Mouse (Mus musculus) c-Kit-positive CD71-positive TER-119-negative erythroid progenitor cells, embryonic 14.5 days (primary cell): Measurements from ENCODE around the gene D430041D05Rik.

Source experiments
- DNase-seq: peaks from one replicate; pipeline ENCODE4 v3.0.0-alpha.2; 2013; ENCODE audit warnings: low read depth

The D430041D05Rik gene

DNA sequence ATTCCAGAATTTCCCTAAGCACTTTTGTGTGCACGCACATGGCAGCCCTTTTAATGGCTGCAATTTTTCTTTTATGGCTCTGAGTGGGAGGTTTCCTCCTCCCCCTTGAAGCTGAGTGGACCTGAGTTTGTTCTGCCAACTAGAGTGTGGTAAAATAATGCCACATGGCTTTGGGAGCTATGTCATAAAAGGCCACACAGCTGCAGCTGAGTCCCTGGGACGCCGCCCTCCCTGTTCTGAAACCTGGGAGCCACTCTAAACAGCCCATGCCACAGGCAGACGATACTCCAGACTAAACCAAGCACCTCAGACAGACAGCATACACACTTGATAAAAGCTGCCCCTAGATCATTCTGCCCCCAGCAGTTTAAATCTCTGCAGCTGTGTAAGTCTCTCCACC lies 143.8 kb downstream of the D430041D05Rik start:
- DNase-seq, result no peak

DNA sequence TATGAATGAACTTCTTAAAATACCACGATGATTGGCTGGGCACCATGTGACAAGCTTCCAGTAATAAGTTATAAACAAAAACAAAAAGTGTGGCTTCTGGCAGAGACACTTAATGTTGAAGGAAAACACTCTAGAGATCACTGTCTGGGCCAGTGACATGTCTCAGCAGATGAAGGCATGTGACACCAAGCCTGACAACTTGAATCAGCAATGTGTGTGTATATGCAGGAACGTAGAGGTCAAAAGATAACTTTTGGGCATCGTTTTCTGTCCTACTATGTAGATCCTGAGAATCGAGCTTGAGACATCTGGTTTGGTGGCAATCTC lies 149.1 kb downstream of the D430041D05Rik start:
- DNase-seq, result no peak

DNA sequence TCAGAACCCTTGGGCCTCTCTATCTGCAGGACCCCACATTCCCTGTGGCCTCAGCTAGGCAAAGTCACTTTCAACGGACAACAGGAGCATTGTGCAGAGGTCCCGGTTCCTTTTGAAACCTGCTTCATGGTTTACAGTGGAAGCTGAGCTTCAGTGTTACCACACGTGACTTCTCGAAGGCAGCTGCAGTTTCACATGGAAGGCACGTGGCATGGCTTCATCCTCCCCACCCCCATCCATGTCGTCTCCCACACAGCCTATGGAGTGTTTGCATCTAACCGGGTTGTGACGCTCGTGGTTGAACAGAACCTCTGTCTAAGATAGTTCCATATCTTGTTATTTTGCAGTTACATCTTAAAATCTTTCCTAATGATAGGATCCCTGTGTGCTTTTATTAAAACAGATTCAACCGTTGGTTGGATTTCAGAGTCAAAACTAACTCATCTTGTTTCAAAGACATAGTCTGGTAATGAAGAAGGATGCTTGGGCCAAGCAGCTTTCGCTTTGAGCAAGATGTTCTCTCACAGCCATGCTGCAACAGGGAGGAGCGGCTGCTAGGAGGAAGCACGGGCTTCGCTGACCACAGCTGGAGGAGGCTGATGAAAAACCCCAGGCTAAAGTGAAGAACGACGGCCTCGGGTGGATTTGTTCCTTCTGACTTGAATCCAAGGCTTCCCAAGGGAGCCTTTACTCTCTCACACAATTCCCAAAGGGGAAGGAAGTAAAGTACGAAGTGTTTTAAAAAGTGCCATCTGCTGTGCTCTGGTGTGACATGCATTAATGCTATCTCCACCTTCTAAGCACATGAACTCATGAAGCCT lies 149.7 kb downstream of the D430041D05Rik start:
- DNase-seq, result no peak

DNA sequence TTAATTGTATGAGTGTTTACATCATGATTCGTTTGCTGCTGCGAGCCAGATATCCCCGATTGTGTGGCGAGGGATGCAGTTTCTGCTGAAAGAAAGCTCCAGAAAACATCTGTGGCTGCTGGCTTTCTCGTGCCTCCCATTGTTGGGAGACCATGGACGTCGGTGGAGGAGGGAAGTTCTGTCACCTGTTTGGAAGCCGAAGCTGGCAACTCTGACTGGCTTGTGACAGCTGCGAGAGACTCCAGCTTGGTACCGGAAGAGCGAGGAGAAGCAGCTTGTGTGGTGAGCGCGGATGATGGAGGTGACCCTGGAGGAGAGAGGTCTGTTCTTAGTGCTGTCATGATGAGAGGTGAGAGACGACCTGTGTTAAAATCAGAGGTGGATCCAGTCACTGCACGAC lies 154.2 kb downstream of the D430041D05Rik start:
- DNase-seq, result no peak

DNA sequence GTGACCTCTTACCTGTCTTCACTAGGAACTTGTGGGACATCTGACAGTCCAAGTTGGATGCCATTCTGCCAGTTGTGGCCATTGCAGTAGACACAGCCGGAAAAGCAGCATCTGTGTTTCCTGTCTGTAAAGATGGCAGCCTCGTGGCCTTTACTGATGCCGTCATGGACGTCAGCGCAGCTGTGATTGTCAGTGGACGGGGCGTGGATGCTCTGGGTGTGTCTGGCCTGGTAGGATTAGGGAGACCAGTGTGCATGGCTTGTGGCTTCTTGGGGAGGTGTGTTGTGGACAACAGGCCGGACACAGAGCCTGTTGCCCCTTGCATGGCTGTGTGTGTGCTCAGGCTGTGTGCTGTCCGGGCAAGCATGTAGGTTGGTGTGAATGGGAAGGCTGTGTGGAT lies 155.9 kb downstream of the D430041D05Rik start:
- DNase-seq, result no peak

DNA sequence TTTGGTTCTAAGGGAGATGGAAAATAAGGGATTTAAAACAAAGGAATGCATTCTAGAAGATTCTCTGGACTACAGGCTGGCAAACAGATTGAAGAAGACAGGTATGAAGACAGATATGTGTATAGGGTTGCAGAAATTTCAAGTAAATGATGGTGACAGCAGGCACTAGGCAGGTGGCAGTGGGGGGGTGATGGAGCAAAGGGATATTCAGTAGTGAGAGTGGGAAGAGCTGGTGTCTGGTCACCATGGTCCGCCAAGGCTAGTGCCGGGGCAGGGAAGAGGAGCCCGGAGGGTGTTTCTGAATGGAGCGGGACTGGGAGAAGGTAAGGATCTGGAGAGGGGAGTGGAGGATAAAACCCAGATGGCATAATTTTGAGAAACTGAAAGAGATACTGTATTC lies 157.5 kb downstream of the D430041D05Rik start:
- DNase-seq, result no peak

DNA sequence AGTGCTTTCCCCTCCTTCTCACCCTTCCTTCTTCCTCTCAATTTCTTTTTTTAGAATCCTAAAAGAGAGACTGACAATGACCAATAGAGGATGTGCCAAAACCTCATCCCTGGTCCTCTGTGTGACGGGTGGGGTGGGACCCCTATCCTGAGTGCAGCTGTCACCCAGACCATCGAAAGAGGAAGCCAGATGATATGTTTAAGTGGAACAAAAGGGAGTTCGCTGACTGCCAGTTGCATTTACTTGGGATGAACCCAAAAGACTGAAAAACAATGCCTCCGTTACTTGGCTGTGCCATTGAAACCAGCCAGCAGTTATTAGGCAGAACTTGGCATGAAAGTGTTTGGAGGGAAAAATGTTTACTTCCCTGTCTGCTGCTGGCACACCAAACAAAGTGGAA lies 159.2 kb downstream of the D430041D05Rik start:
- no peak for DNase-seq

DNA sequence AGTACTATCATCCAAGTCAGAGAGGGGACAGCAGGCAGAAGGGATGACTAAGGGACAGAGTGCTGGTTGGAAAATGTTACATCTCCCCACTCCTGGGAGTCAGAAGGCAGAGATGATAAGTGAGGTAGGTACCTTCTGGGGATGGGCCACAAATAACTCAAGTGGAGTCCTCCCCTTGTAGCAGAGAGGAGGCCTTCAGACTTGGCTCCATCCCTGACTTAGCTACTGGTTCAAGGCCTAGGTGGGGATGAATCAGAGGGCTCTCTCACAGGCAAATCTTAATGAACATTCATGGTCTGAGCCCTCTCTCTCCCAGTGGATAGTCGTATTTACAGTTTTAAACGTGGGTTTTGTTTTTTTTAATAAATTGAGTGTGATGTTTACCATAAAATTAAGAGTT lies 161.0 kb downstream of the D430041D05Rik start:
- DNase-seq, result no peak

DNA sequence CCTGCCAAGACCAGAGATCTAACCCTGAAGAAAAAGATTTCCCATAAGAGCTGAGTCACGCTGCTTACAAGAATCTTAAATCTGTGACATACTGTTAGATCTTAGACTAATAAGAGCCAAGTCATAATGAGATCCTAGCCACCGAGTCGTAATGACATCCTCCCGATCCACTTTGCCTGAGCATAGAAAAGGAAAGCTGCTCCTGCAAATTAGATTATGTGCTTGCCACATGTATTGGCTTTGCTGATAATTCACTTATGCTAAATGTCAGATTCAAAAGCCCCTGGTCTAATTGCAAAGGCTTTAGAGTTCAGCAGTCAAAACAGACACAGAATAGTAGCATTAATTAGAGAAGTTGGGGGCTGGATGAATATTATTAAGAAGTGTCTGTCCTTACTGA lies 164.0 kb downstream of the D430041D05Rik start:
- DNase-seq, result no peak

DNA sequence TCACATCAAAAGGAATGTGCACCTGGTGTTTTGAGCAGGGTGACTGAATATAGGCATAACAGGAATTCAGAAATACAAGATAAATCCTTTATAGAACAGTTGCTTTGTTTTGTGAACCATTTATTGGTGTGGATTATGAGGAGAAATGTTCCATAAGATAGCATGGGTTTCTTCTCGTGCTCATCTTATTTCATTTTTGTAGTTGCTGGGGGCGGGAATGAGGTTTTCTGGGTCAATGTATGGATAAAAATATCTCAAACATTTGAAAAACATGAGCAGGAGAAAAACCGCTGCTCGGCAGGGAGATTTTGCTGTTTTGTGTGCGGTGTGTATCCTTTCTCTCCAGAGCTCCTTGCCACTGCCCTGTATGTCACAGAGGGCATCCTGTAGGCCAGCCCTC lies 168.8 kb downstream of the D430041D05Rik start:
- DNase-seq, result no peak

DNA sequence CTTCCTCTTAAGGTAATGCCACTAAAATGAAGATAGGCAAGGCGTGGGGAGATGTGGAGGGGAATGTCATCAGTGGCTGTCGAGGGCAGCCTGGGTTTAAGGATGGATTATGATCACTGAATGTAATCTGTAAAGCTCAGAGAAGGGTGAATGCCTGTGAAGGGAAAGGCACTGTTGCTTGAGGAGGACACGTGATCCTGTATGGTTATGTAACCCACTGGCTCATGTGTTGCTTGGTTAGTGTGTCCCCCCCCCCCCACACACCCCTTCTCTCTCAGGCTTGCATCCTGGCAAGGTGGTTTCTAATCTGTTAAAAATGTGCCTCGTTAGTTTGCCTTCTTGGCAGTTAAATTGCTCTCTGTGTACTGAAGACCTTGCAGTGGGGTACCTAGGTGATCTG lies 173.7 kb downstream of the D430041D05Rik start:
- DNase-seq, result no peak

DNA sequence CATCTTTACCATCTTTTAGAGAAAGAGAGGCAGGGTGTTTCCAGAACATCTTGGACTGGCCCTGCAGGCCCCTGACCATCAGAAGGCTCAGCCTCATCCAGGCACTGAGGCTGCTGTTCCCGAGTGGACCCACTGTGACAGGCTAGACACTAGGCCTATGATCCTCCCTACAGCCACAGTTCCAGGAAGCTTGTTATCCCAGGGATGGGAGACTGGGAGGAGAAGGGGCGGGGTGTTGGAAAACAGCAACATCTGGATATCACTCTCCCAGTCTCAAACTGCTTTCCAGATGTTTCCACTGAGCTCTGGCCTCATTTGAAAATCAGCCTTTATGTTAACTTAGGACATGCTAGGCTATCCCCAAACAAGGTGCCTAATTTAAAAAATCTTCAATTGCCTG lies 180.4 kb downstream of the D430041D05Rik start:
- DNase-seq, result no peak

DNA sequence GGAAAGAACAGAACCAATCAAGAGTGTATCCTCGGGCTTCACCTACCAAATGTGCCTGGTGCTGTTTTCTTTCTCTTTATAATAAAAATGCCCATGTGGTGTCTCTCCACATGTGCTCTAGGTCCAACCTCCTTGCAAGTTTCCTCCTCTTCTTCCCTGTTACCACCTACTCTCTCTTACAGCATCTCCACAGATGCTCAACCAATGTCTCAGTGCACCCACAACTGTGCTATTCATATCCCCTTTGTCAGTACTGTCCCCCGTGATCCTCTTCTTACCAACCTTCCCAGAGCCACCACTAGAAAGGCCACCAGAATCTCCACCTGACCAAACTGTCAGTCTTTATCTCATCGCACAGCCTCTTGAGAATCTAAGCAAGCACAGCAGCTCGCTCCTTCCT lies 184.8 kb downstream of the D430041D05Rik start:
- no peak for DNase-seq

DNA sequence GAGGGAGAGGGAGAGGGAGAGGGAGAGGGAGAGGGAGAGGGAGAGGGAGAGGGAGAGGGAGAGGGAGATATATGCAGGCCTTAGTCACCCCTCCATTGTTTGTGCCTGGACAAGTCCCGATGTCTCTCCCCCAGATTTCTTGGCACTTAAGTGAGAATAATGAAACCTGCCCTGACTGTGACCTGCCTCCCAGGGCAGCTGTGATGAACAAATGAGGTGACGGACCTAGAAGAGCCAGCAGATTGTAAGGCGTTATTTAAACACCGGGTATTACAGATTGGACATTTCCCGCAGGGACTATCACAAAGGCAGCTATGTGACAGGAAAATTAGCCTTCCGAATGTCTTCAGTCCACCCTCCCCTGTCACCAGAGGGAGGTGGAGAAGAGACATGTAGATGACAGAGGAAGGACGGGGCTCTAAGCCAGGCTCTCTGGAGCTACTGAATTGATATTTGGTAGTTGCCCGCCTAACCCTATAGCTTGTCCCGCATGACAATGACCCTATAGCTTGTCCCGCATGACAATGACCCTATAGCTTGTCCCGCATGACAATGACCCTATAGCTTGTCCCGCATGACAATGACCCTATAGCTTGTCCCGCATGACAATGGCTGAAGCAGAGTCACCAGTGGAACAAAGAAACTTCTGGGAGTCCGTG lies 191.0 kb downstream of the D430041D05Rik start:
- no peak for DNase-seq

DNA sequence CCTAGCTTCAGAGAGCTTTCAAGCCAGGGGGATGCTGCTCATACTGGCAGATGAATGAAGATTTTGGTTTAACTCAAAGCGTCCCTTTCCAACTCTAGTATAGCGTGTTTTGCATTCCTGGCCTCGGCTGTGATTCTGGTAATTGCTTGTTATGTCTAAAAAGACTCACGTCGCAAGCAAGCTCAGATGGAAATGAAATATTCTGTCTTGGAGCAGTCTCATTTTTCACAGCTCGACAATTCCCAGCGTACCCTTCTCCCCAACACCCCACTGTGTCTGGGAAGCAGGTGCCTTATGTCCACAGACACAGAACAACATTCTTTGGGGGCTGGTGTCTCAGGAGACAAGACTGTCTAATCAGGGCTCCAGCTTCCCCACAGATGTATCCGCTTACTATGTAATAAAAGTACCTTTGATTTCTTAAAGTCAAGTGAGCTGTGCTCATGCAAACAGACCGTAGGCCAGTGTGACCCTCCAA lies 192.2 kb downstream of the D430041D05Rik start:
- no peak for DNase-seq

DNA sequence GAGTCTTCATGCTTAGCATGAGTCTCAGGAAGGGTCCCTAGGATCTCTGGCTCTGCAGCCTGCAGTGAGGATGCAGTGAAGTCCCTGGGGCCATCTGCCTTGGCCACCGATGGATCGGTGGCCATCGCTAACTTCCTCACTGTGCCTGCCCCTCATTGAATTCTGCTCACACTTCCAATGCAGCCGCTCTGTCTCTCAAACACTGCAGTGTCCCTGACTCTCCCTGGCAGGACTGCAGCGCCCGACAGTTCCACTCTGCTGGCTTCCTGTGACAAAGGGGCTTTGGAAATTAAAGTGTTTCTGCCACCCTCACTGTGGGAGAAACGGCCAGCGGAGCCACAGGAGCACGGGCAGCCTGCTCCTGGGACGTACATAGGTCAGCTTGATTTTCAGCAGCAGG lies 192.7 kb downstream of the D430041D05Rik start:
- DNase-seq, result no peak

DNA sequence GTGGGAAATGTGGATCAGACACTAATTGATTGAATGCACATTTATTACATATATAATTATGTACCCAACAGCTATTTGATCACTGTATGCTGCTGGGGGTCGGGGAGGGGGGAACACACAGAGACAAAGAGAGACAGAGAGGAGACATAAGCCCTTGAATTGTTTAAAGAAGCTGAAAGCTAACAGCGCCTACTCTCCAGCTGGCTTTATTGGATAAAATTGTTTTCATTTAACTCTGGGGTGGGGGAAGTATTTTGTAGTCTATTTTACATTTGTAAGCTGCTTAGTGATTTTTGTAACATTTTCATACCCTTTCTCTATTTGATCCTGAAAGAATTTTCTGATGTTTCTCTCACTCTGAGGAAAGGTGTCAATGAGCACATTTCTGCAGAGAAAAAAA lies 201.4 kb downstream of the D430041D05Rik start:
- DNase-seq, result no peak

DNA sequence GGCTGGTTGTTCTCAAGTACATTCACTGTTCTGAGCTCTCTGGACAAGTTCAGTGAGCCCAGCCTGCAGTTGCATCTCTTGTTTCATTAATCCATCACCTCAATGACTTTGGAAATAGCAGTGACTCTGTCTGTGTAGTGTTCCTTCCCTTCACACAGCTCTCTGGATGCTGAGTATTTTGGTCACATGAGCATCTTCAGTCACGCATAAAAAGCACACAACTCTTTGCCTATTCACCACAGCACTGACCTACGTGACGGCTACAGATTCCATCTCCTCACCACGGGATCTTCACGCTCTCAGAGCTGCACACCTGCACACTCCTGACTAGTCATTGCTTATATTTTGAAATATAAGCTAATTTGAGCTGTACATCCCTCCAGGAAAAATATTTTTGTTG lies 202.4 kb downstream of the D430041D05Rik start:
- DNase-seq, result no peak

DNA sequence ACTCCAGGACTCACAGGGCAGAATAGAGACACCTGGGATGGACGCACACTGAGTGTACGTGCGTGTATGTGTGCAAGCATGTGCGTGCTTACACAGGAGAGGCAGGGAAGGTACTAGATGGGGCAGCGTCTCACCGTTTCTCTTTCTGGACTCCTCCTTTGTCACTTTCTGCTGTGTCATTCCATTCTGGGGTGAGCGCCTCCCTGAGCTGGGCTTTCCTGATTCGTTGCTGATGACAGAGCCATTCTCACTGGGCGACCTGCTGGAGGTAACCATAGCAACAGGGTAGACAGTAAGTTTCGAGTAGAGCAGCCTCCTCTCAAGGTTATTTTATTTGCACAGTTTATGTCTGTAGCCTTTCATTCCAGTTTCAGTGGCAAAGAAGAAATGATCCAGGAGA lies 202.9 kb downstream of the D430041D05Rik start:
- peak; percentile 23 for DNase-seq

DNA sequence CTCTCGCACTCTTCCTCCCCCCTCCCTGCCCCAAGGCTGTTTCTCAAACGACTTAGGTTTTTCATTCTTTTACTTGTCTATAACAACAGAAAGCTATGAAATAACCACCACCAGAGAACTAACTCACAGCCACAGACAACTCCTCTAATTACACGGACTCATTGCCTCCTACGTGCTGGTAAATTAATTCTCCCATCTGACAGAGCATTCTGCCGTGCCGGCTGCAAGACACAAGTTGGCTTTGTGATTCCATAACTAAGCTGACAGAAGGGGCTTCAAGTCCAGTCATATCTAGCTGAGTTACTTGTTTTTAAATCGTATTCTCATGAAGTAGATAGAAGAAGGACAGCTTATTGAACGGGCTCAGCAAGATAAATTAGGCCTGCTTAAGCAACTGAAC lies 205.2 kb downstream of the D430041D05Rik start:
- DNase-seq, result no peak

DNA sequence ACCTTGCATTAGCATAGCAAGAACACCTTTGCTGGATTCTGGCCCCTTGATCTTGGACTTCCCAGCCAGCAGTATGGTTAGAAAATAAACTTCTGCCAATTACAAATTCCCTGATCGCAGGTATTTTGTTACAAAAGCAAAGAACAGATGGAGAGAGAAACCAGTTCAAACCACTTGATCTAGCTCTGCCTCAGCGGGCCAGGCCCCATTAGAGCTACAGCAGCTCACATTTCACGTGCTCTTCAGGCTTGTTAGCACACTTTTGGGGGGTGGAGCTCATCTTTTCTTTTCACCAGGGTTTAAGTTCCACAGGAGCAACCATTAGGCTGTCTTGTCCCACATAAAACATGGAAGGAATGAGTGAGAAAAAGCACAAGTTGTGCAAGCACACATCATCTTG lies 210.6 kb downstream of the D430041D05Rik start:
- DNase-seq, result no peak

DNA sequence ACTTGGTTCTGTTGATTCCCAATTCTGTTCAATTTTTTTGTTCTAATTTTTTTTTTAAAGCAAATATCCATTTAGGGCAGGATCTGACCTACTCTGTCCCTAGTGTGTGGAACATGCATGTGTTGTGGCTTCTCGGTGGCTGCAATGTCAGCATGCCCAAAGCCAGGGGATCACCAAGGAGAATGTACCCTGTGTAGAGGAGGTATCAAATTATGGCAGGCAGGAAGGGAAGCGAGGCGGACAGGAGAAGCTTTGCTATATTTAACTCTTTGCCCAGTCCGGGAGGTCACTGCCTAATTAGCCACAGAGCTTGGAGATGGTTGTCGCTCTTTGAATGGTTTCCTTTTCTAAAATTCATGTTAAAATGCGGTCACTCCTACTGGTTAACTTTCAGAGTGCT lies 212.6 kb downstream of the D430041D05Rik start:
- DNase-seq, result no peak

DNA sequence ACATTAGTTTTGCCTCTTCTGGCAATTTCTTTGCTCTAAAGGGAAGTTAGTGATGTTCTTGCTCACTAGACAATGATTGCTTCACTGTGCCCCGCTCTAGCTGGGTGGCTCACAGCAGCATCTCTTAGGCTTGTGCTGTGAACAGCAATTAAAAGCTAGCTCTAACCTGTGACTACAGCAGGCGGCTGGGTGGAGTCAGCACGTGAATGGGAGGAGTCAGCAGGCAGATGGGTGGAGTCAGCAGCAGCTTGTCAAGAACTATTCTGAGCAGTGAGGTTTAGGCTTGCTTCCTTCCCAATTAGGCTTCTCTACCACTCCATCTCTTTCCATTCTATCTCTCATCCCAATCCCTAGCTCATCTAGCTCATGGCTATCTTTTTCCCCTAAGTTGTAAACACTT lies 213.5 kb downstream of the D430041D05Rik start:
- peak; percentile 30 for DNase-seq
